Mouse (Mus musculus): ENCODE results near the gene Hoxb13.

DNA sequence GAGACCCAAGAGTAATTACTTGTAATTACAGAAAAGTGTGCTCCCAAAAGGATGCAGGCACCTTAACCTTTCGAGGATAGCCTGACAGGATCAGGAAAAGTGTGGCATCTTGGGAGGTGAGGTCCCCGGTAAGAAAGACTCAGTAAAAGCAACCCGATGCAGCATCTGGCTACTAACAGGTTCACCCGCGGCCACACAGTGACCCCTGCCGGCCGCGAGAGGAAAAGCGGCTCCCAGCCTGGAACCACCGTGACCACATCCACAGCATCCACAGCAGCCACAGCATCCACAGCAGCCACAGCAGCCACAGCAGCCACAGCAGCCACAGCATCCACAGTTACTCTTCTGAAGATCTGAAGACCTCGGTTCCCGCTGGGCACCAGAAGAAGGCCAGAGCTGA lies 40.8 kb downstream of the Hoxb13 start:
- TF ChIP-seq CTCF (IDR thresholded peaks at IDR 0.05; ENCODE audit: control insufficient read depth, insufficient read depth, low read length), result peak; percentile 63
- no peak for TF ChIP-seq POLR2A (IDR thresholded peaks at IDR 0.05; ENCODE audit: borderline replicate concordance, control insufficient read depth, low read depth, low read length)
